Mouse (Mus musculus) CH12.LX (cell line): ENCODE measurements around the gene Fam50b. TPM values are rescaled to one million over a fixed set of nuclear protein-coding genes. Genes with fewer than 3 reads are reported as not detected.

Experiments used
- DNase-seq: peaks from one replicate; pipeline ENCODE4 v3.0.0-alpha.2; 2013; ENCODE audit errors: extremely low read depth
- H3K27ac ChIP-seq: 2 replicates; pipeline ENCODE4 v1.5.1; 2012; ENCODE audit warnings: low read depth, mild to moderate bottlenecking, control low read depth, moderate library complexity; ENCODE audit not compliant: insufficient read depth
- H3K27me3 ChIP-seq: replicated peaks from 2 replicates; pipeline ENCODE3; 2012; ENCODE audit warnings: inconsistent platforms
- H3K36me3 ChIP-seq, 2 experiments: replicated peaks in 1 of 2; 2 replicates each; pipeline versions ENCODE3 to v1.6.1; 2012; ENCODE audit warnings: inconsistent platforms in 1 of 2, low read length in 1 of 2, mild to moderate bottlenecking in 1 of 2, mixed read lengths in 1 of 2, moderate library complexity in 1 of 2; ENCODE audit not compliant: control insufficient read depth in 1 of 2, insufficient read depth in 1 of 2
- H3K4me1 ChIP-seq, 2 experiments: 2 replicates each; pipeline ENCODE4 v1.6.1; 2012; ENCODE audit warnings: inconsistent platforms in 1 of 2, moderate library complexity in 1 of 2; ENCODE audit not compliant: insufficient read depth in 2 of 2, control insufficient read depth in 1 of 2
- H3K4me2 ChIP-seq: 2 replicates; pipeline ENCODE4 v1.6.1; 2012; ENCODE audit warnings: low read depth, mild to moderate bottlenecking, control low read depth; ENCODE audit not compliant: poor library complexity, insufficient read depth, severe bottlenecking
- H3K4me3 ChIP-seq, 3 experiments: fragments of 150-350 bp in 1 of 3; sonication (generic) in 1 of 3; replicated peaks in 1 of 3; 2 replicates each; pipeline versions ENCODE3 to v1.5.1; 2011 to 2012; ENCODE audit warnings: low read depth in 2 of 3, low read length in 2 of 3, mild to moderate bottlenecking in 2 of 3, moderate library complexity in 2 of 3, control low read depth in 1 of 3, improper control_type of control experiment in 1 of 3, inconsistent platforms in 1 of 3, mixed read lengths in 1 of 3; ENCODE audit not compliant: poor library complexity in 1 of 3
- H3K79me2 ChIP-seq: replicated peaks from 2 replicates; pipeline ENCODE4 v1.6.1; 2012; ENCODE audit warnings: mild to moderate bottlenecking, moderate library complexity; ENCODE audit not compliant: control insufficient read depth, poor library complexity, insufficient read depth, severe bottlenecking; ENCODE audit errors: extremely low read depth
- H3K9ac ChIP-seq: 2 replicates; pipeline ENCODE4 v1.6.1; 2012; ENCODE audit warnings: low read depth, mild to moderate bottlenecking, control low read depth, moderate library complexity; ENCODE audit not compliant: insufficient read depth
- H3K9me3 ChIP-seq: replicated peaks from 2 replicates; pipeline ENCODE3; 2012; ENCODE audit warnings: low read length, inconsistent platforms, mixed read lengths
- BHLHE40 ChIP-seq: IDR thresholded peaks from 2 replicates; pipeline ENCODE4 v1.6.1; 2011; ENCODE audit warnings: mild to moderate bottlenecking, low read depth, low read length, improper control_type of control experiment
- CHD2 ChIP-seq: IDR thresholded peaks from 2 replicates; pipeline ENCODE4 v1.6.1; 2011; ENCODE audit warnings: low read length, improper control_type of control experiment
- ELF1 ChIP-seq: IDR thresholded peaks from 2 replicates; pipeline ENCODE4 v1.6.1; 2014; ENCODE audit warnings: low read depth, mild to moderate bottlenecking, inconsistent platforms, low read length, improper control_type of control experiment
- EP300 ChIP-seq: IDR thresholded peaks from 2 replicates; pipeline ENCODE4 v1.6.1; 2011; ENCODE audit warnings: low read length, improper control_type of control experiment
- ETS1 ChIP-seq: conservative IDR thresholded peaks from 2 replicates; pipeline ENCODE4 v1.6.1; 2012; ENCODE audit warnings: low read depth, mild to moderate bottlenecking, inconsistent platforms, low read length, improper control_type of control experiment, moderate library complexity
- HCFC1 ChIP-seq: IDR thresholded peaks from 2 replicates; pipeline ENCODE4 v1.6.1; 2012; ENCODE audit warnings: low read depth, mild to moderate bottlenecking, inconsistent platforms, low read length, improper control_type of control experiment
- IRF4 ChIP-seq: IDR thresholded peaks from 2 replicates; pipeline ENCODE4 v1.6.1; 2014; ENCODE audit warnings: low read depth, mild to moderate bottlenecking, inconsistent platforms, low read length, improper control_type of control experiment
- MAX ChIP-seq: IDR thresholded peaks from 2 replicates; pipeline ENCODE4 v1.6.1; 2011; ENCODE audit warnings: low read length, improper control_type of control experiment
- MYC ChIP-seq: IDR thresholded peaks from 2 replicates; pipeline ENCODE4 v1.6.1; 2011; ENCODE audit warnings: low read depth, mild to moderate bottlenecking, improper control_type of control experiment, low read length
- NELFE ChIP-seq: IDR thresholded peaks from 2 replicates; pipeline ENCODE4 v1.6.1; 2011; ENCODE audit warnings: low read depth, low read length, improper control_type of control experiment
- PAX5 ChIP-seq: IDR thresholded peaks from 2 replicates; pipeline ENCODE4 v1.6.1; 2012; ENCODE audit warnings: low read length, inconsistent platforms, mixed read lengths
- RCOR1 ChIP-seq: conservative IDR thresholded peaks from 2 replicates; pipeline ENCODE4 v1.6.1; 2012; ENCODE audit warnings: low read depth, mild to moderate bottlenecking, inconsistent platforms, low read length, improper control_type of control experiment
- SMC3 ChIP-seq: IDR thresholded peaks from 2 replicates; pipeline ENCODE4 v1.6.1; 2011; ENCODE audit warnings: low read depth, low read length, improper control_type of control experiment
- TCF12 ChIP-seq: IDR thresholded peaks from 2 replicates; pipeline ENCODE4 v1.6.1; 2014; ENCODE audit warnings: low read depth, mild to moderate bottlenecking, inconsistent platforms, low read length, improper control_type of control experiment
- UBTF ChIP-seq: IDR thresholded peaks from 2 replicates; pipeline ENCODE4 v1.6.1; 2012; ENCODE audit warnings: low read depth, mild to moderate bottlenecking, inconsistent platforms, low read length, improper control_type of control experiment, moderate library complexity
- ZKSCAN1 ChIP-seq: IDR thresholded peaks from 2 replicates; pipeline ENCODE4 v1.6.1; 2012; ENCODE audit warnings: low read depth, inconsistent platforms, low read length, improper control_type of control experiment, borderline replicate concordance
- ZMIZ1 ChIP-seq: IDR thresholded peaks from 2 replicates; pipeline ENCODE4 v1.6.1; 2012; ENCODE audit warnings: low read depth, mild to moderate bottlenecking, inconsistent platforms, low read length, improper control_type of control experiment
- dilution Hi-C: fragments of 300-500 bp; cut with MboI; formaldehyde crosslinking; loops from 2 replicates; pipeline ENCODE4 v1.14.3; 2020; ENCODE audit warnings: low sequenced_read_pairs; ENCODE audit not compliant: extremely low pct_unique_long_range_greater_than_20kb, extremely low pct_ligation_motif_present
- in situ Hi-C: fragments of 300-500 bp; cut with MboI; formaldehyde crosslinking; loops from 3 replicates; pipeline ENCODE4 v1.14.3; 2019; ENCODE audit warnings: low sequenced_read_pairs, low pct_ligation_motif_present, low pct_unique_long_range_greater_than_20kb, mixed read lengths
- polyA plus RNA-seq: library from polyadenylated mRNA; unstranded; fragments of >175 nt; gene quantifications from 2 replicates; pipeline ENCODE4 v1.2.1, GENCODE M21; 2012; ENCODE audit warnings: low read depth; ENCODE audit not compliant: insufficient read length
- total RNA-seq, 2 experiments: library from RNA; depleted of rRNA; stranded (reverse); fragments of 300-350 nt in 1 of 2; fragments of >200 nt in 1 of 2; gene quantifications; 2 replicates each; pipeline ENCODE4 v1.2.3; 2012 to 2014

Fam50b gene
- total and polyA plus RNA-seq, 3 experiments, result 0.08 to 0.24 TPM; not detected in 1

DNA sequence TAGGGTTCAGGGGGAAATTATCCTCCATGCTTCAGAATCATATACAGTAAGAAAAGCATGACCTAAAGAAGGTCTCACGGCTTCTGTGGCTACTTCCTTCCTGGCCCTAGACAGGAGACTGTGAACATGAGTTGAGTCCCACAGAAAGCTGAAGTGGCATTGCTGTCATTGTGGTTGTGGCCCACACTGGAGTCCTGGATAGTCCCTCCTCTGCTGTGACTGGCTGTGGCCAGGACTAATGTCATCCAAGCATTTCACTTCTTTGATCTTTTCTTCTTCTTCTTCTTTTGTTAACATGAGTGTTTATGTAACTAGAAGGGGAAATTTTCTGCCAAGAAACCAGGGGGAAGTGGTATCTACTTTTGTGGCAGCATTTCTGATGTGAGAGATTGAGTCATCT is 43.6 kb upstream of the Fam50b start:
- dilution Hi-C loops (no loop called here), in situ Hi-C loops (no loop called here)
- peak; percentile 67 for DNase-seq
- no peaks in the 10 kb centered on the region for H3K9me3 ChIP-seq
- H3K27me3 ChIP-seq, result no peaks in the 10 kb centered on the region
- H3K79me2 ChIP-seq, result no peaks in the 10 kb centered on the region
- H3K4me3 ChIP-seq, result no peak overlapping the region
- TF ChIP-seq HCFC1 (no peak), ZKSCAN1 (no peak), MYC (no peak), CHD2 (0 out of 2 replicates have a peak, but pooled peaks have one; percentile 4), UBTF (no peak), PAX5 (no peak), MAX (no peak), ELF1 (no peak), TCF12 (no peak), ZMIZ1 (no peak), IRF4 (peak; percentile 12; the same call in 1 of the 2 replicates), EP300 (peak; percentile 67), SMC3 (no peak), ETS1 (peak; percentile 32; the same call in 1 of the 2 replicates), BHLHE40 (peak; percentile 40; the same call in 1 of the 2 replicates), RCOR1 (no peak)
- no peak overlapping the region for H3K9ac ChIP-seq
- H3K36me3 ChIP-seq, result no peaks in the 10 kb centered on the region
- H3K4me1 ChIP-seq, result peaks cover 11 to 32% of the 10 kb centered on the region in 2 experiments
- H3K27ac ChIP-seq, result no peak overlapping the region
- H3K4me2 ChIP-seq, result 0 out of 2 replicates have a peak overlapping the region, but pooled peaks have one; percentile 26

DNA sequence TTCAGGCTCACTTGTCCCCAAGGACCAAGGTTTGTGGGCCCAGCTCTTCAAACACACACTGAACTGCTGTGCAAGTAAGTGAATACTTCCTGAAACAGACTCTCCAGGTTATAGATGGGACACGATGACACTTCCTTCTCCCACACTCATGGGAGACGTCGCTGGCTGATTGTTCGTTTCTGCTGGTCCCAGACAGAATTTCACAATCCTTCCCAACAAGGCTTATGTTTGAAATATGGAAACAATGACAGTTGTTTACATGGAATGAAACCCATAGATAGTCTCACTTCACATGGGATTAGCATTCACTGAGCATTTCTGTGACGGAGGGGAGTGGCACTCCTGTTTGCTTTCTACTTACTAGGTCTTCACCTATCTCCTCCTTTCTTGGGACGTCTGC is 41.5 kb upstream of the Fam50b start:
- Histone ChIP-seq H3K4me1 (peaks cover 12 to 42% of the 10 kb centered on the region in 2 experiments), H3K27me3 (no peaks in the 10 kb centered on the region), H3K9ac (no peak overlapping the region), H3K27ac (no peak overlapping the region), H3K36me3 (no peaks in the 10 kb centered on the region), H3K4me2 (no peak overlapping the region), H3K9me3 (no peaks in the 10 kb centered on the region), H3K79me2 (no peaks in the 10 kb centered on the region), H3K4me3 (no peak overlapping the region)
- no peak for DNase-seq
- no peak for TF ChIP-seq NELFE
- in situ Hi-C loops (no loop called here), dilution Hi-C loops (no loop called here)
